In genomic region chr8:13209770-13210169, GRCm38 (mm10) we compare ENCODE assay signal across 16 mouse cellular contexts. TPM values are rescaled to one million over a fixed set of nuclear protein-coding genes. Genes with fewer than 3 reads are reported as not detected.
A peak's percentile ranks its signal among the peaks of the same experiment; 100 is the strongest.
DNase-seq lines count a peak whose midpoint lies in the region; ATAC-seq lines count a peak whose summit lies in the region.
"Had no signal": no experiment of that assay in that cellular context is flagged by ENCODE, and none has a peak within 500 bp of the region (broad histone marks: within the 10 kb centered on the region; RNA-seq: fewer than 3 reads in every experiment).

No protein-coding gene starts in this region.

- no peak for ATAC-seq in erythroblast, adult 5-6 weeks (replicated peaks; ENCODE audit: low FRiP score, poor library complexity, severe bottlenecking)
- peak; percentile 61 for ATAC-seq in heart, embryonic 14.5 days (ENCODE audit: insufficient number of reproducible peaks, insufficient read depth, low FRiP score, low read depth)
- ATAC-seq in lung, embryonic 16.5 days (ENCODE audit: low read depth): peak; percentile 59
- ATAC-seq: midbrain, embryonic 16.5 days had no signal

- DNase-seq in adipocyte (ENCODE audit: low spot score): peak; percentile 76
- no peak for DNase-seq in ovary, adult 18-20 months (ENCODE audit: low spot score)
- no peak for DNase-seq in cerebellum, adult 18-20 months
- no peak for DNase-seq in adrenal gland, postnatal 36 days
- DNase-seq: adrenal gland, adult 8-10 months had no signal

- peak overlapping the region; percentile 6 for H3K4me3 ChIP-seq in erythroblast, embryonic 14.5 days (replicated peaks)
- H3K4me3 ChIP-seq in heart, embryonic 14.5 days (ENCODE audit: control insufficient read depth in 1 of 2, insufficient read depth in 1 of 2, low read depth in 1 of 2, low read length in 2 of 2): no peak overlapping the region
- no peak overlapping the region for H3K4me3 ChIP-seq in lung, embryonic 16.5 days (ENCODE audit: low read length)
- H3K4me3 ChIP-seq: embryonic facial prominence, embryonic 12.5 days; hindbrain, embryonic 15.5 days; kidney, embryonic 15.5 days; limb, embryonic 13.5 days had no signal

- H3K9me3 ChIP-seq in erythroblast, embryonic 14.5 days (ENCODE audit: control insufficient read depth, low read length): no peaks in the 10 kb centered on the region
- H3K9me3 ChIP-seq in heart, embryonic 14.5 days (ENCODE audit: control insufficient read depth, low read length): no peaks in the 10 kb centered on the region
- H3K9me3 ChIP-seq in lung, embryonic 16.5 days (ENCODE audit: control insufficient read depth, low read length): no peaks in the 10 kb centered on the region
- H3K9me3 ChIP-seq: embryonic facial prominence, embryonic 12.5 days; hindbrain, embryonic 15.5 days; kidney, embryonic 15.5 days; limb, embryonic 13.5 days had no signal

- 23% methylated on average over 1 of the region's 1 CpGs for WGBS in heart, embryonic 14.5 days
- 62% methylated on average over 1 of the region's 1 CpGs for WGBS in lung, embryonic 16.5 days

- peak overlapping the region; percentile 42 for H3K9ac ChIP-seq in heart, embryonic 14.5 days (ENCODE audit: low read length)
- no peak overlapping the region for H3K9ac ChIP-seq in lung, embryonic 16.5 days (ENCODE audit: low read length)
- H3K9ac ChIP-seq: embryonic facial prominence, embryonic 12.5 days; hindbrain, embryonic 15.5 days; kidney, embryonic 15.5 days; limb, embryonic 13.5 days had no signal

- H3K27me3 ChIP-seq in erythroblast, embryonic 14.5 days (ENCODE audit: control insufficient read depth): peaks cover 3% of the 10 kb centered on the region
- H3K27me3 ChIP-seq in heart, embryonic 14.5 days (ENCODE audit: control insufficient read depth, insufficient read depth, low read length): no peaks in the 10 kb centered on the region
- H3K27me3 ChIP-seq in lung, embryonic 16.5 days (ENCODE audit: control insufficient read depth, insufficient read depth, low read depth, low read length): no peaks in the 10 kb centered on the region
- H3K27me3 ChIP-seq: embryonic facial prominence, embryonic 12.5 days; hindbrain, embryonic 15.5 days had no signal

- H3K27ac ChIP-seq in heart, embryonic 14.5 days (replicated peaks in 1 of 2; ENCODE audit: control insufficient read depth in 1 of 2, insufficient read depth in 1 of 2, low read depth in 2 of 2, low read length in 2 of 2): peak overlapping the region; percentile 92 to 94
- no peak overlapping the region for H3K27ac ChIP-seq in lung, embryonic 16.5 days (ENCODE audit: low read length)
- H3K27ac ChIP-seq: embryonic facial prominence, embryonic 12.5 days; hindbrain, embryonic 15.5 days; kidney, embryonic 15.5 days; limb, embryonic 13.5 days had no signal

- H3K4me2 ChIP-seq in heart, embryonic 14.5 days (ENCODE audit: low read length): peak overlapping the region; percentile 49
- no peak overlapping the region for H3K4me2 ChIP-seq in lung, embryonic 16.5 days (ENCODE audit: low read depth, low read length)
- H3K4me2 ChIP-seq: embryonic facial prominence, embryonic 12.5 days; hindbrain, embryonic 15.5 days; kidney, embryonic 15.5 days; limb, embryonic 13.5 days had no signal

- H3K36me3 ChIP-seq in erythroblast, embryonic 14.5 days (ENCODE audit: control insufficient read depth): peaks cover 21% of the 10 kb centered on the region
- no peaks in the 10 kb centered on the region for H3K36me3 ChIP-seq in heart, embryonic 14.5 days (ENCODE audit: control insufficient read depth, insufficient read depth, low read length)
- H3K36me3 ChIP-seq in lung, embryonic 16.5 days (ENCODE audit: control insufficient read depth, insufficient read depth, low read length): no peaks in the 10 kb centered on the region
- H3K36me3 ChIP-seq: embryonic facial prominence, embryonic 12.5 days; hindbrain, embryonic 15.5 days; kidney, embryonic 15.5 days; limb, embryonic 13.5 days had no signal

- H3K4me1 ChIP-seq in erythroblast, embryonic 14.5 days (ENCODE audit: control insufficient read depth): peaks cover 73% of the 10 kb centered on the region
- H3K4me1 ChIP-seq in heart, embryonic 14.5 days (ENCODE audit: control insufficient read depth in 2 of 2, insufficient read depth in 2 of 2, low read length in 2 of 2): peaks cover 32 to 42% of the 10 kb centered on the region in 2 experiments
- peaks cover 14% of the 10 kb centered on the region for H3K4me1 ChIP-seq in lung, embryonic 16.5 days (replicated peaks; ENCODE audit: control insufficient read depth, insufficient read depth, low read length)

RNA-seq across cellular contexts. Expression of gene Grtp1, which starts 9.3 kb away (rescaled TPM):
- 1.5 and 2.9 TPM in 2 replicates for polyA plus RNA-seq in erythroblast, embryonic 14.5 days (2012)
- 5.0 and 6.3 TPM in 2 replicates for total RNA-seq in erythroblast, adult 5-6 weeks (2015; ENCODE audit: low replicate concordance)
- 1.6 and 4.3 TPM in 2 replicates for total RNA-seq in erythroblast, adult 5-6 weeks (2017; ENCODE audit: low replicate concordance)
- polyA plus RNA-seq in heart, embryonic 14.5 days (2014; fragmentation: Nextera tagmentation; extraction: Ambion mirVana): 19.6 and 21.3 TPM in 2 replicates
- 4.0 and 4.5 TPM in 2 replicates for polyA plus RNA-seq in lung, embryonic 16.5 days (2015; fragmentation: Nextera tagmentation; extraction: Ambion mirVana)
- total RNA-seq in adrenal gland, postnatal 36 days (2021): 10 to 100 TPM; 11.7 to 13.6 TPM

RNA-seq across cellular contexts. Expression of gene Adprhl1, which starts 44.2 kb away (rescaled TPM):
- polyA plus RNA-seq in erythroblast, embryonic 14.5 days (2012): not detected in 2 replicates
- not detected in 2 replicates for total RNA-seq in erythroblast, adult 5-6 weeks (2015; ENCODE audit: low replicate concordance)
- total RNA-seq in erythroblast, adult 5-6 weeks (2017; ENCODE audit: low replicate concordance): 0.43 TPM in 1 of 2 replicates, not detected in the other
- 225 and 239 TPM in 2 replicates for polyA plus RNA-seq in heart, embryonic 14.5 days (2014; fragmentation: Nextera tagmentation; extraction: Ambion mirVana)
- 5.7 and 6.3 TPM in 2 replicates for polyA plus RNA-seq in lung, embryonic 16.5 days (2015; fragmentation: Nextera tagmentation; extraction: Ambion mirVana)
- total RNA-seq in adrenal gland, postnatal 36 days (2021): 1 to 10 TPM; 2.0 to 2.8 TPM
- total RNA-seq: neutrophil, adult 5-6 weeks had no signal
- polyA plus RNA-seq: small intestine, adult 2 months had no signal

RNA-seq across cellular contexts. Expression of gene Lamp1, which starts 50.8 kb away (rescaled TPM):
- polyA plus RNA-seq in erythroblast, embryonic 14.5 days (2012): 11.0 and 19.7 TPM in 2 replicates
- 101 and 131 TPM in 2 replicates for total RNA-seq in erythroblast, adult 5-6 weeks (2015; ENCODE audit: low replicate concordance)
- total RNA-seq in erythroblast, adult 5-6 weeks (2017; ENCODE audit: low replicate concordance): 103 and 130 TPM in 2 replicates
- 355 and 361 TPM in 2 replicates for polyA plus RNA-seq in heart, embryonic 14.5 days (2014; fragmentation: Nextera tagmentation; extraction: Ambion mirVana)
- polyA plus RNA-seq in lung, embryonic 16.5 days (2015; fragmentation: Nextera tagmentation; extraction: Ambion mirVana): 303 and 324 TPM in 2 replicates
- 100 to 1,000 TPM; 442 to 454 TPM for total RNA-seq in adrenal gland, postnatal 36 days (2021)

Comparison
In these comparisons a context has a peak if more than half of its experiments do, and no peak if none do; other contexts are left out.
1. RNA of gene Adprhl1, which starts 44.2 kb away (polyA plus RNA-seq): 225 to 239 TPM in heart, embryonic 14.5 days; 5.7 to 6.3 TPM in lung, embryonic 16.5 days and not detected in erythroblast, embryonic 14.5 days; every median in the first group is over 10 times any median in the second.
2. RNA of gene Lamp1, which starts 50.8 kb away (polyA plus RNA-seq): 355 to 361 TPM in heart, embryonic 14.5 days and 303 to 324 TPM in lung, embryonic 16.5 days; 11.0 to 19.7 TPM in erythroblast, embryonic 14.5 days; every median in the first group is over 10 times any median in the second.